Mouse (Mus musculus) thymus, adult 18-20 months (tissue): Measurements from ENCODE around the gene Tmem267.
"Not testable (repeated sequence)": the region's sequence is repeated elsewhere in the genome, so short reads cannot be mapped to it uniquely, and the experiment has no call there.

ENCODE experiments used
- DNase-seq, 2 experiments: peaks; one replicate each; pipeline ENCODE4 v3.0.0; 2022; ENCODE audit warnings: mixed read lengths in 2 of 2

Tmem267 gene

GRCm38 (mm10) chr13:119487880-119488580 lies at the start of gene Tmem267, which contains the start of gene 3110070M22Rik:
Gene Tmem267, plus strand, starts transcription at chr13:119488039.
Gene 3110070M22Rik, minus strand, starts transcription at chr13:119488383.
- DNase-seq = peak; percentile 65 to 70

DNA sequence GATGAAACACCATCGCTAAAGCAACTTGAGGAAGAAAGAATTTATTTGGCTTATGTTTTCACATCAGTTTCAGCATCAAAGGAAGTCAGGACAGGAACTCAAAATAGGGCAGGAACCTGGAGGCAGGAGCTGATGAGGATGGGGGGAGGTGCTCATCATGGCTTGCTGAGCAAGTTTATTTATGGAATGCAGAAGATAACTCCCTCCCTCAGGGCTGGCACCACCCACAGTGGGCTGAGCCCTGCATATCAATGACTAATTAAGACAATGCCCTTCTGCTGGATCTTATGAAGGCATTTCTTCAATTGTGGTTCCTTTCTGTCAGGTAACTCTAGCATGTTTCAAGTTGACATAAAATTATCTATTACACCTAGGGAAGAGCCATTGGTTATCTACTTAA lies 45.6 kb upstream of the Tmem267 start:
- DNase-seq = no peak

DNA sequence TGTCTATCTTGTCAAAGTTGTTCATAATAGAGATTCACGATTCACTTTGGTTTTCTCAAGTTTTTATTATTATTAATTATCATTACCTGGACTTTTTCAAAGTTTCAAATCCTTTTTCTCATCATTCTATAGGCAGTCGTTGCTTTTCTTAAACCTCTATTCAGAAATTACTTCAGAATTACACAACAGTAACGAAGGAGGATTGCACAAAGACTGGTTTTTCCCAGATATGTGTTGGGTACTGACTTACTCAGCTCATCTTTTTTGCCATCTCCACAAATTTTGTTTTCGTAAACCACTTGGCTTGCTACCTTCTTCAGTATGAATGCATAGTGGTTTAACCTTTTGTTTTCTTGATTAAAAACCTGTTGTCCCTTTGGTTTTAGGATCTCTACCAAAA lies 34.3 kb upstream of the Tmem267 start:
- DNase-seq = no peak

- no peak for DNase-seq
These were observed 32.8 kb upstream of the Tmem267 start for GRCm38 (mm10) chr13:119455082-119455481.

DNA sequence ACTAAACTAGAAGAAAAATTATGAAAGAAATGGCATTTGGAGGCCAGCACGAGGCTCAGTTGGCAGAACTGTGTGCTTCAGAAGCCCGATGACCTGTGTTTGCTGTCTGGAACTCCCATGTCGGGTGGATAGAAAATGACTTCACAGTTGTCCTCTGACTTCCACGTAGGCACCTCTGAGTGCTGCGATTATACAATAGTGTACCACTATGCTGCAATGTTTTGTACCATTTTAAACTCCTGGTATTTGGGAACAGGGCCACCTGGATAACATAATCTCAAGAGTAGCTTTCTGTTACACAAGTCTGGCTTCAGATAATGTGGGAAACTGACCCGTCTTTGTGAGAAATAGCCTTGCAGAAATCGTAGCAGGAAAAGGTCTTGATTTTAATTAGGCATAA lies 31.5 kb upstream of the Tmem267 start:
- DNase-seq = no peak

- no peak for DNase-seq
These were observed 25.8 kb upstream of the Tmem267 start for GRCm38 (mm10) chr13:119461900-119462595.

- peak; percentile 71 to 82 for DNase-seq
These were observed 25.0 kb upstream of the Tmem267 start, which contains the start of gene 4833420G17Rik for GRCm38 (mm10) chr13:119462596-119463560. Gene 4833420G17Rik, plus strand, starts transcription at chr13:119462768.

- no peak for DNase-seq
These were observed 11.2 kb upstream of the Tmem267 start for GRCm38 (mm10) chr13:119476631-119477030.

DNA sequence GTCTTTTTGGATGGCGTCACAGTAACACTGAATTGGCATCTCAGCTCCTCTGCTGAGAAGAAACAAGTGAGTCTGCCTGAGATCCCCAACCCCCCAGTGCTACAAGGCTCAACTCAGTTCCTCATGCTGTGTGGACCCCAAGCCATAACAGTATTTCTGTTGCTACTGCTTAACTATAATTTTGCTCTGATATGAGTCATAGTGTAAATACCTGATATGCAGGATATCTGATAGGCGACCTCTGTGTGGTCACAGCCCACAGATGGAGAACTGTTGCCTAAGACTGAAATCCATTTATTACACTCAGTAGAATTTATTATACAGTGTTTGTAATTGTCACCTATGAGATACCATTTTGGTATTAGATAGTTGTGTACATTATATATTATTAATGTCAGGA lies 10.1 kb upstream of the Tmem267 start:
- DNase-seq = no peak

DNA sequence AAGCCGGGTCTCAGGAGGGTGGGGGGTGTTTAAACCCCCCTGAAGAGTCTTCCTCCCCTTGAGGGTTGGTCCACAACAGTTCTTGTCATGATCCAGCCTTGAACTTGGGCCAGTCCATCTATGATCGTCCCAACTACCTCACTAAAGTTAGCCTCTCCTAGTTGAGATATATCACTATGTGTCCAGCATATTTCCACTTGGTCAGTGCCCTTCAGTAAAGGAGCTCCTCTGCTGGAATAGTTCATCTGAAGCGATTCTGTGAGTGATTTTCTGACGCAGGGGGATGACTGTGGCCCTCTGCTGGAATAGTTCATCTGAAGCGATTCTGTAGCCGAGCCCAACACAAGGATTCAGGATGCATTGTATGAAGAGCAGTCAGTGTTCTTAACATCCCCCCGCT lies 485 bp upstream of the Tmem267 start:
- DNase-seq = no peak

DNA sequence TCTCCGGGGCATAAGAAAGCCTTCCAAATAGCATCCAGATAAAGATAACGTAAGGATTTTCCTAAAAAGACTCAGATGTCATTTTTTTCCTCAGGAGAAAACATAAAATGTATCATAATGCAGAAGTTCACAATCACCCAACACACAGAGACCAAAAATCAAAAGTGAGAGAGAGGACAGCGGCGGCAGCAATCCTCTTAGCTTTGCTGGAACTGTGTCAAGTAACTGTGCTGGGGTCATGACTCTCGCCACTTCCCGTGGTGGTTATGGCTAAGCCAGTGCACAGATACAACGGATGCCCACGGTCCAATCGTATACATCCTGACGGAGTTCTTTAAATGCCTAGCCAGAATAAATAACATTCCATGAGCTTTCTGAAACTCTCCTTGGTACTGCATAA lies 4.2 kb downstream of the Tmem267 start:
- DNase-seq = not testable (repeated sequence)

GRCm38 (mm10) chr13:119494938-119495337 lies 7.1 kb downstream of the Tmem267 start:
- not testable (repeated sequence) for DNase-seq

- DNase-seq = peak in 1 of 2 experiments; percentile 33
These were observed 108.7 kb downstream of the Tmem267 start for GRCm38 (mm10) chr13:119596321-119597211.

DNA sequence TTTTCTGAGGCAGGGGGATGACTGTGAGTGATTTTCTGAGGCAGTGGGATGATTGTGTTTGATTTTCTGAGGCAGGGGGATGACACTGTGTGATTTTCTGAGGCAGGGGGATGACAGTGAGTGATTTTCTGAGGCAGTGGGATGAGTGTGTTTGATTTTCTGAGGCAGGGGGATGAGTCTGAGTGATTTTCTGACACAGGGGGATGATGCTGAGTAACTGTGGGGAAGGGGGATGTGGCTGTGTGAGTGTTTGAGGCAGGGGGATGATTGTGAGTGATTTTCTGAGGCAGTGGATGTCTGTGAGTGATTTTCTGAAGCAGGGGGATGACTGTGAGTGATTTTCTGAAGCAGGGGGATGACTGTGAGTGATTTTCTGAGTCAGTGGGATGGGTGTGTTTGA lies 110.6 kb downstream of the Tmem267 start:
- DNase-seq = not testable (repeated sequence)

DNA sequence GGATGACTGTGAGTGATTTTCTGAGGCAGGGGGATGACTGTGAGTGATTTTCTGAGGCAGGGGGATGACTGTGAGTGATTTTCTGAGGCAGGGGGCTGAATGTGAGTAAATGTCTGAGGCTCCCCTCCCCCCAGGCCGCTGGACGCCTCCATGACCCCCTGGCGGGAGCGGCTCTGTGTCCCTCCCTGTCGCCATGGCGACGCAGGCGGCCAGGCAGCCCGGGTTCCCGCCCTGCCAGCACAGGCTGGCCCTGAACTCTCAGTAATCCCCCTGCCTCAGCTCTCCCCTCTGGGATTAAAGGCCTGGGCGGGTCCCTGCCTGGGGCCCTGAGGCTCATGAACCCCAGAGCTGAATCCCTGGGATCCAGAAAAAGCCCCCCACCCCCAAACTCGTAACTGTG lies 111.2 kb downstream of the Tmem267 start:
- peak; percentile 11 to 49 for DNase-seq

DNA sequence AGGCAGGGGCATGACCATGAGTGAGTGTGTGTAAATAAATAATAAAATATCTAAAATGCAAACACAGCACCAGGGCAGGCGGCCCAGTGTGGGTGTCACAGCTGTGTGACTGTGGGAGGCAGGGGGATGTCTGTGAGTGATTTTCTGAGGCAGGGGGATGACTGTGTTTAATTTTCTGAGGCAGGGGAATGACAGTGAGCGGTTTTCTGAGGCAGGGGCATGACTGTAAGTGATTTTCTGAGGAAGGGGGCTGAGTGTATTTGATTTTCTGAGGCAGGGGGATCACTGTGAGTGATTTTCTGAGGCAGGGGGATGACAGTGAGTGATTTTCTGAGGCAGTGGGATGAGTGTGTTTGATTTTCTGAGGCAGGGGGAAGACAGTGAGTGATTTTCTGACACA lies 111.7 kb downstream of the Tmem267 start:
- not testable (repeated sequence) for DNase-seq

GRCm38 (mm10) chr13:119600166-119600565 lies 112.3 kb downstream of the Tmem267 start:
- peak; percentile 10 to 51 for DNase-seq

GRCm38 (mm10) chr13:119602688-119603331 lies 115.0 kb downstream of the Tmem267 start:
- peak; percentile 15 to 35 for DNase-seq

DNA sequence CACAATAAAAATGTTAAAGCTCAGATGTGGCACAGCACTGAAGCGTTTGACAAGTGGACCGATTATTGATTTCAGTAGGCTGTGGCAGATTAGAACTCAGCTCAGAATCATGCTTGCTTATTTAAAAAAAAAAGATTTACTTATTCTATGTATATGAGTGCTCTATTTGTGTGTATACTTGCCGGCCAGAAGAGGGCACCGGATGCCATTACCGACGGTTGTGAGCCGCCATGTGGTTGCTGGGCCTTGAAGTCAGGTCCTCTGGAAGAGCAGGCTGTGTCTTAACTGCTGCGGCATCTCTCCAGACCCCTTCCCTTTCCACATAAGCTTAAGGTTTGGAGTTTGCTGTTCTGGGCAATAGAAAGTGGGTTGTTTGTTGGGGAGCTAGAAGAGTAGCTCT lies 116.1 kb downstream of the Tmem267 start:
- DNase-seq = not testable (repeated sequence)

DNA sequence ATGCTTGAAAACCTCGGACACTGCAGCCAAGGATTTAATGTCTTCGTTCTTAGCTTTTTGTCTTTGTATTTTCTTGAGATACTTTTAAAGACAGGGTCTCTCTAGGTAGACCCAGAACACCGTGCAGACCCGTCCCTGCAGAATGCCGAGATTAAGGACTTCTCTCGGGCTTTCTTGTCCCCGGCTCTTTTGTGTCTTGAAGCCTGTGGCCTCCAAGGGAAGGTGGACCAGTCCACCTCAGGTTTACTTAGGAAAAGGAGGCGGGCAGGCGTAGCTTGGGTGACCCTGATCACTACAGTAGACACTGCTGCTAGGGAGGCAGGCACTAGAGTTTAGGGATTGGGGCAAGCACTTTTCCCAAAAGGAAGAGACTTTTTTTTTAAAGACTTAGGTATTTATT lies 116.5 kb downstream of the Tmem267 start:
- DNase-seq = not testable (repeated sequence)

DNA sequence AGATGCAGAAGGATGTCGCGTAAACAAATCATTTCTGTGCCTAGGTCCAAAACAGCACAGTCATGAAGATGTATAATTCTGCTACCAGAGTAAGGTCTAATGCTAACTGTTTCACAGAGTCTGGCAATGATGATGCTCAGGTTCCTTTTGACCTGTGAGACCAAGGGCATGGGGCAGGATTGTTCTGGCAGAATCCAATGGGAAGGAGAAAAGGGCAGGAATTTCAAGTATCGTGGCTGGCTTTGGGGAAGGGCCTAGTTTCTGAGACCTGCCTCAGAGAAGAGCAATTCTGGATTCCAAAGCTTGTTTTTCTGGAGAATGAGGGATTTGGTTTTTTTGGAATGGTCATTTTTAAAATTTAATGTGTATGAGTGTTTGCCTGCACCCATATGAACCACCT lies 131.0 kb downstream of the Tmem267 start:
- no peak for DNase-seq
